ENCODE assay signal across 7 mouse cellular contexts in genomic region chr17:46644152-46644805, GRCm38 (mm10). TPM values are rescaled to one million over a fixed set of nuclear protein-coding genes. Genes with fewer than 3 reads are reported as not detected.
DNase-seq lines count a peak whose midpoint lies in the region; ATAC-seq lines count a peak whose summit lies in the region.

No protein-coding gene starts in this region.

- peaks cover 28% of the 10 kb centered on the region; the same call in 1 of the 2 replicates for H3K36me3 ChIP-seq in lung, embryonic 15.5 days
- peaks cover 12% of the 10 kb centered on the region for H3K36me3 ChIP-seq in forebrain, embryonic 16.5 days (ENCODE audit: control insufficient read depth, insufficient read depth)
- no peaks in the 10 kb centered on the region; the same call in 1 of the 2 replicates for H3K36me3 ChIP-seq in liver, embryonic 11.5 days (ENCODE audit: control insufficient read depth, insufficient read depth, low read length)
- 0 out of 2 replicates have a peak, but pooled peaks cover 7% of the 10 kb centered on the region for H3K36me3 ChIP-seq in stomach, embryonic 16.5 days (ENCODE audit: control insufficient read depth, insufficient read depth, low read length)

- H3K27ac ChIP-seq in lung, embryonic 15.5 days: no peak overlapping the region
- no peak overlapping the region for H3K27ac ChIP-seq in forebrain, embryonic 16.5 days (ENCODE audit: low read length)
- no peak overlapping the region for H3K27ac ChIP-seq in liver, embryonic 11.5 days (ENCODE audit: low read depth, low read length)
- peak overlapping the region; percentile 82 for H3K27ac ChIP-seq in stomach, embryonic 16.5 days (ENCODE audit: low read length)

- peak overlapping the region; percentile 97; the same call in 1 of the 2 replicates for H3K4me3 ChIP-seq in lung, embryonic 15.5 days
- no peak overlapping the region for H3K4me3 ChIP-seq in forebrain, embryonic 16.5 days (replicated peaks; ENCODE audit: low read length)
- peak overlapping the region; percentile 72; the same call in 1 of the 2 replicates for H3K4me3 ChIP-seq in liver, embryonic 11.5 days (ENCODE audit: low read depth, low read length)
- peak overlapping the region; percentile 88 for H3K4me3 ChIP-seq in stomach, embryonic 16.5 days (replicated peaks; ENCODE audit: low read length)

- peaks cover 25% of the 10 kb centered on the region for H3K4me1 ChIP-seq in lung, embryonic 15.5 days
- H3K4me1 ChIP-seq in forebrain, embryonic 16.5 days (replicated peaks; ENCODE audit: control insufficient read depth, insufficient read depth, low read length): peaks cover 20% of the 10 kb centered on the region
- H3K4me1 ChIP-seq in liver, embryonic 11.5 days (replicated peaks; ENCODE audit: control insufficient read depth, insufficient read depth, low read length): peaks cover 13% of the 10 kb centered on the region
- H3K4me1 ChIP-seq in stomach, embryonic 16.5 days (ENCODE audit: control insufficient read depth, insufficient read depth, low read length): peaks cover 16% of the 10 kb centered on the region

- no peaks in the 10 kb centered on the region for H3K27me3 ChIP-seq in lung, embryonic 15.5 days
- H3K27me3 ChIP-seq in forebrain, embryonic 16.5 days (replicated peaks; ENCODE audit: control insufficient read depth, insufficient read depth, low read length): no peaks in the 10 kb centered on the region
- no peaks in the 10 kb centered on the region for H3K27me3 ChIP-seq in liver, embryonic 11.5 days (replicated peaks; ENCODE audit: control insufficient read depth, insufficient read depth, low read length)
- no peaks in the 10 kb centered on the region for H3K27me3 ChIP-seq in stomach, embryonic 16.5 days (ENCODE audit: control insufficient read depth, insufficient read depth, low read length)

- WGBS in lung, embryonic 15.5 days: 90% methylated on average over 12 of the region's 12 CpGs
- 89% methylated on average over 12 of the region's 12 CpGs for WGBS in forebrain, embryonic 16.5 days
- 84% methylated on average over 12 of the region's 12 CpGs for WGBS in liver, embryonic 11.5 days
- 79% methylated on average over 12 of the region's 12 CpGs for WGBS in stomach, embryonic 16.5 days

- H3K9me3 ChIP-seq in lung, embryonic 15.5 days: no peaks in the 10 kb centered on the region
- H3K9me3 ChIP-seq in forebrain, embryonic 16.5 days (ENCODE audit: control insufficient read depth, low read length): no peaks in the 10 kb centered on the region
- no peaks in the 10 kb centered on the region for H3K9me3 ChIP-seq in liver, embryonic 11.5 days (ENCODE audit: control insufficient read depth, low read length)
- no peaks in the 10 kb centered on the region for H3K9me3 ChIP-seq in stomach, embryonic 16.5 days (replicated peaks; ENCODE audit: control insufficient read depth, low read length)

- H3K4me2 ChIP-seq in lung, embryonic 15.5 days: peak overlapping the region; percentile 93; the same call in 1 of the 2 replicates
- peak overlapping the region; percentile 94; the same call in 1 of the 2 replicates for H3K4me2 ChIP-seq in forebrain, embryonic 16.5 days (ENCODE audit: low read length)
- H3K4me2 ChIP-seq in liver, embryonic 11.5 days: peak overlapping the region; percentile 86
- peak overlapping the region; percentile 94 for H3K4me2 ChIP-seq in stomach, embryonic 16.5 days (ENCODE audit: low read depth, low read length)

- ATAC-seq in lung, embryonic 15.5 days (ENCODE audit: borderline replicate concordance, extremely low read depth, low FRiP score, low TSS enrichment): no peak
- no peak for ATAC-seq in forebrain, embryonic 16.5 days
- no peak for ATAC-seq in liver, embryonic 11.5 days (replicated peaks; ENCODE audit: low FRiP score)
- ATAC-seq in stomach, embryonic 16.5 days (ENCODE audit: insufficient read depth, low FRiP score): no peak

- H3K9ac ChIP-seq in lung, embryonic 15.5 days: 0 out of 2 replicates have a peak overlapping the region, but pooled peaks have one; percentile 68
- H3K9ac ChIP-seq in forebrain, embryonic 16.5 days (replicated peaks; ENCODE audit: low read depth, low read length): no peak overlapping the region
- H3K9ac ChIP-seq in liver, embryonic 11.5 days (ENCODE audit: low read depth, low read length): no peak overlapping the region
- H3K9ac ChIP-seq in stomach, embryonic 16.5 days (ENCODE audit: low read length): peak overlapping the region; percentile 69

- DNase-seq in lung, adult 18-20 months: no peak
- DNase-seq in liver, embryonic 11.5 days (ENCODE audit: low spot score): no peak
- DNase-seq in layer of hippocampus, postnatal 14 days (ENCODE audit: low spot score in 2 of 2): no peak
- no peak for DNase-seq in urinary bladder, postnatal 10 days (ENCODE audit: low spot score)

RNA-seq across cellular contexts. Expression of gene Klc4, which starts 1.5 kb away (rescaled TPM):
- polyA plus RNA-seq in lung, embryonic 15.5 days (2015; fragmentation: Nextera tagmentation; extraction: Ambion mirVana): 24.9 and 25.8 TPM in 2 replicates
- polyA plus RNA-seq in forebrain, embryonic 16.5 days (2015; fragmentation: Nextera tagmentation; extraction: Ambion mirVana): 42.8 and 43.9 TPM in 2 replicates
- 10.8 and 12.3 TPM in 2 replicates for polyA plus RNA-seq in liver, embryonic 11.5 days (2014; fragmentation: Nextera tagmentation; extraction: Ambion mirVana)
- 41.4 and 46.7 TPM in 2 replicates for polyA plus RNA-seq in stomach, embryonic 16.5 days (2015; fragmentation: Nextera tagmentation; extraction: Ambion mirVana)
- 10 to 100 TPM; 15.1 to 16.7 TPM for total RNA-seq in layer of hippocampus, postnatal 14 days (2021)

RNA-seq across cellular contexts. Expression of gene Mrpl2, which starts 1.8 kb away (rescaled TPM):
- 106 TPM in 2 replicates for polyA plus RNA-seq in lung, embryonic 15.5 days (2015; fragmentation: Nextera tagmentation; extraction: Ambion mirVana)
- polyA plus RNA-seq in forebrain, embryonic 16.5 days (2015; fragmentation: Nextera tagmentation; extraction: Ambion mirVana): 66.1 and 74.9 TPM in 2 replicates
- polyA plus RNA-seq in liver, embryonic 11.5 days (2014; fragmentation: Nextera tagmentation; extraction: Ambion mirVana): 151 and 165 TPM in 2 replicates
- 94.1 and 99.9 TPM in 2 replicates for polyA plus RNA-seq in stomach, embryonic 16.5 days (2015; fragmentation: Nextera tagmentation; extraction: Ambion mirVana)
- 10 to 100 TPM; 51.1 to 54.3 TPM for total RNA-seq in layer of hippocampus, postnatal 14 days (2021)

RNA-seq across cellular contexts. Expression of gene Cul7, which starts 5.9 kb away (rescaled TPM):
- 48.2 and 49.5 TPM in 2 replicates for polyA plus RNA-seq in lung, embryonic 15.5 days (2015; fragmentation: Nextera tagmentation; extraction: Ambion mirVana)
- polyA plus RNA-seq in forebrain, embryonic 16.5 days (2015; fragmentation: Nextera tagmentation; extraction: Ambion mirVana): 38.8 and 42.8 TPM in 2 replicates
- 24.1 and 28.2 TPM in 2 replicates for polyA plus RNA-seq in liver, embryonic 11.5 days (2014; fragmentation: Nextera tagmentation; extraction: Ambion mirVana)
- polyA plus RNA-seq in stomach, embryonic 16.5 days (2015; fragmentation: Nextera tagmentation; extraction: Ambion mirVana): 51.2 and 54.8 TPM in 2 replicates
- total RNA-seq in layer of hippocampus, postnatal 14 days (2021): 10 to 100 TPM; 23.8 to 24.4 TPM

RNA-seq across cellular contexts. Expression of gene Ptk7, which starts 15.0 kb away (rescaled TPM):
- 134 and 142 TPM in 2 replicates for polyA plus RNA-seq in lung, embryonic 15.5 days (2015; fragmentation: Nextera tagmentation; extraction: Ambion mirVana)
- polyA plus RNA-seq in forebrain, embryonic 16.5 days (2015; fragmentation: Nextera tagmentation; extraction: Ambion mirVana): 33.9 and 36.5 TPM in 2 replicates
- 24.5 and 24.7 TPM in 2 replicates for polyA plus RNA-seq in liver, embryonic 11.5 days (2014; fragmentation: Nextera tagmentation; extraction: Ambion mirVana)
- polyA plus RNA-seq in stomach, embryonic 16.5 days (2015; fragmentation: Nextera tagmentation; extraction: Ambion mirVana): 93.9 and 94.9 TPM in 2 replicates
- 10 to 100 TPM; 11.2 to 11.4 TPM for total RNA-seq in layer of hippocampus, postnatal 14 days (2021)

RNA-seq across cellular contexts. Expression of gene Rrp36, which starts 29.9 kb away (rescaled TPM):
- polyA plus RNA-seq in lung, embryonic 15.5 days (2015; fragmentation: Nextera tagmentation; extraction: Ambion mirVana): 55.1 and 56.2 TPM in 2 replicates
- 47.7 and 51.1 TPM in 2 replicates for polyA plus RNA-seq in forebrain, embryonic 16.5 days (2015; fragmentation: Nextera tagmentation; extraction: Ambion mirVana)
- polyA plus RNA-seq in liver, embryonic 11.5 days (2014; fragmentation: Nextera tagmentation; extraction: Ambion mirVana): 52.0 and 56.5 TPM in 2 replicates
- polyA plus RNA-seq in stomach, embryonic 16.5 days (2015; fragmentation: Nextera tagmentation; extraction: Ambion mirVana): 49.7 and 52.4 TPM in 2 replicates
- 10 to 100 TPM; 12.5 to 15.7 TPM for total RNA-seq in layer of hippocampus, postnatal 14 days (2021)

Comparison
In these comparisons a context has a peak if more than half of its experiments do, and no peak if none do; other contexts are left out.
1. H3K9ac ChIP-seq: peak in lung, embryonic 15.5 days (single experiment) and stomach, embryonic 16.5 days (single experiment); none in forebrain, embryonic 16.5 days (single experiment) and liver, embryonic 11.5 days (single experiment).
2. Peak in every context shown above with its lines, with median percentiles within 50 percentile points of each other: H3K4me2 ChIP-seq.